Mouse (Mus musculus): ENCODE data around the gene Gstm3.

Gene Gstm3

DNA sequence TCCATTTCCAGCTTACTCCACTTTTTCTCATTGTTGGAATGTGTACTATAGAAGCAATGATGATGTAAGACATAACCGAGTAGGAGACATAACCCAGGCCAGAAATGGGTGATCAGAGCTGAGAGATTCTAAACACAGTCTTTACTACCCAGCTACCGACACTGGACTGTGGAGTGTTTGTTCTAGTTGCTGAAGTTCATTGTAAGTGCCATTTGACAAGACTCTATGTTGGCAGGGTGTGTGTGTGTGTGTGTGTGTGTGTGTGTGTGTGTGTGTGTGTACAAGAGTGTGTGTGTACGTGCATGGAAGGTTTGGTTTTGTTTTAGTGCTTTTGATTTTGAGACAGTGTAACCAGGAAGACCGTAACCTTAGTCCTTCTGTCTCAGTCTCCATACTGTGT, 39.4 kb downstream of the Gstm3 start:
- no peak for DNase-seq (ENCODE audit: low read depth, low spot score)

DNA sequence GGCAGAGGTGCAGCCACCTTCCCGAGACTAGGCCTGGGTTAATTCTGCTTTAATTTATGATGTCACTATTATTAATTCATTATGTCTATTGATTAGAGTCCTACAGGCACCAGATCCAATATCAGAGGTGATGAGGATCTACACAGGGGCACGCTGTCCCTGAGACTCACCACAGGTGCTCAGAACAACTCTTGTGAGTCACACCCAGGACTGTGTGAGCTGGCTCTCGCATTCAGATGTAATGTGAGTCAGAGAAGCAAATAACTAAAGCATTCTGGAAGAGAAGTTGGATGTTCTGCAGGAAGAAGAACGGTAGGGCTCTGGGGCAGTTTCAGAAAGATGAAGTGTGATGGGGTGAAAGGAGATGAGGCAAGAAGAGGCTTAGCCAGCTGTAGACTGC, 39.8 kb downstream of the Gstm3 start:
- no peak for DNase-seq (ENCODE audit: low read depth, low spot score)

DNA sequence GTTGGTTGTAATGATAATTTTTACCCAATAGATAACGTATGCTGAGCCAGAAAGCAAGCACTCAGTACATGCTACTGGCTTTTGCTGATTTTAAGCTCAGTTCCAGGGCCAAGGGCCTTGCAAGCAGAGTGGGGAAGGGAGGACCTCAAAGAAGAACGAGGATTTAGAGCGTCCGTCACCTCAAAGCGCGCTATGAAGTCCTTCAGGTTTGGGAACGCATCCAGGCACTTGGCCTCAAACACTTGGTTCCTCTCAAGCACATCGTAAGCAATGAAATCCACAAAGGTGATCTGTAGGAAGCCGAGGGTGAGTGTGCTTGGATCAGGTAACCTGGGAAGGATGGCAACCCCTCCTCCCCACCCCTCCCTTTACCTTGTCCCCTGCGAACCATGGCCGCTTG, 40.4 kb downstream of the Gstm3 start:
- DNase-seq (ENCODE audit: low read depth, low spot score) = no peak

DNA sequence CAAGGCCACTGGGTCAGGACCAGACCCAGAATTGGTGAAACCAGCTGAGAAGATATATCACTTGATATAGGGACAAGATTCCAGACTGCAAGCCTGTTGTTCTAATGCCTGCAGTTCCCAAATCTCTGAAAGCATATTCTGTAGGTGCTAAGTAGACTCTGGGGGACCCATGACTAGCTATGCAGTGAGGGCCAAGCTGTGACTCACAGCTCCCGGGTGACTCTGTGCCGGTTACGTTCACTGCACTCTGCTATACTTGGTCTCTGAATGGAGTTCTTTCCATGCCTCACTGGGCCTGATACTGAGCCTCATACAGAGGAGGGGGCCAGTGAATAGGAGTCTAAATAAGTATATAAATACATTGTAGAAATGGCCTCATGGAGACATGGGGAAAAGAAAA, 41.2 kb downstream of the Gstm3 start:
- DNase-seq (ENCODE audit: low read depth, low spot score) = no peak

DNA sequence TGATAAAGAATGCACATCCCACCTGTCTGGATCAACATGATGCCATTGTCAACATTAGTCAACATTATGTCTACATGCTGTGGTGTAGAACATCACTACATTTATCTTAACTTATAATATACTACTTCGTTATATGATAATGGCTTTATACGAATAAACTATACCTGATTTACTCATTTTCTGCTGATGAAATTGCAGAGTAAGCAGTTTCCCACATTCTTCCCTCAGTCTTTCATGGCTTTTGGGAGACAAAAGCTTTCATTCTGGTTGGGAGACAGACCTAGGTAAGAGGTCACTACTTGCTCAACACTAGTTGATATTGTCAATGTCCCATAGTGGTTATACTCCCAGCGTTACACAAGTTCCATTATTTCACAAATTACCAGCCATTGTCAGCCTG, 43.7 kb downstream of the Gstm3 start:
- DNase-seq (ENCODE audit: low read depth, low spot score) = no peak

DNA sequence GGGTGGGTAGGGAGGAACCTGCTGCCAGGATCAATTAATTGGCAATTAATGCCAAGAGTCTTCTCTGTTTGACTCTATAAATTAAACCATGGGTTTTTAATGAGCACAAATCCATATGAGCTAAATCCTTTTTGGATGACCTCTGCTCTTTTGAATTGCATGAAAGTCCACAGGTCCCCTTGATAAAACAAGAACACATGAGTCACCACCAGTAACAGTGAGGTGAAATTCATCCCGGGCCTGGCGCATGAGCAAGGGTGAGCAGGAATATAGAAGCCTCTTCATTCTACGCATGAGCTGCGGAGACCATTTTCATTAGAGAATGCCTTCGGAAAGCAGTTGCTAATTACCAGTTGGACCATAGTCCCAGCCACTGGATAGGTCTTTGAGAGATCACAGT, 48.7 kb downstream of the Gstm3 start:
- DNase-seq (ENCODE audit: low read depth, low spot score) = no peak

DNA sequence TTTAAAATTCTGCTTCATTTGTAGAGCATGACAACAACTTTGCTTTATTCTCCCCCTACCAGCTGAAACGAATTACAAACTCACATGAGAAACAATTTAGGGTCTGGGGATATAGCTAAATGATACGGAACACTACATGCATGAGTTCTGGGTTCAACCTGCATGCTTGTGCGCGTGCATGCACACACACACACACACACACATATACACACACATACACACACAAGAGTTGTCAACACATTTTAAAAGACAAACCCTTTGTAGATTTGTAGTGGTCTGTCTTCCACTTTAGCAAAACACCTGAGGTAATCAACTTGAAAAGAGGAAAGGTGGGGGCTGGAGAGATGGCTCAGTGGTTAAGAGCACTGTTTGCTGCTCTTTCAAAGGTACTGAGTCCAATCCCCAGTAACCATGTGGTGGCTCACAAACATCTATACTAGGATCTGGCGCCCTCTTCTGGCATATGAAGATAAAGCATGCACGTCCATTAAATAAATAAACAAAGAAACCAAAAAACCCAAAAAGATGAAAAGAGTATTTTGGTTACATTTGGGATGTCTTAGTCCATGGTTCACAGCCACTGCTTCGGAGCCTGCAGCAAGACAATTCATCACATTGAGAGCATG, 51.2 kb downstream of the Gstm3 start:
- DNase-seq (ENCODE audit: low read depth, low spot score) = peak; percentile 29

DNA sequence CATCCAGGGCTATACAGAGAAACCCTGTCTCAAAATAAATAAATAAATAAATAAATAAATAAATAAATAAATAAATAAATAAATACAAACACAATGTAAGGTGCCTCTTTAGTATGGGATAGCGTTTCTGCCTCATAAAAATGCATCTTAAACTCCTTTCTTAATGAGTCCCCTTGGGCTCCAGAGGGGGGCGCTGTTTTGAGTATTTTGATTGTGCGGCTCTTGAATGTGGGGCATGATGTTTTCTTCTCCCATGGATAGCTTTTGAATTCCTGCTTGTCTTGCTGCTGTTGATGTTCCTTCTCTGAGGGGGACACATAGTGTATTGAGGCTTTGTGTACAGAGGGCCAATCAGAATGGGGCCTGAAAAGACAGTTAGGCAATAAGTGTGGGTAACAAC, 52.0 kb downstream of the Gstm3 start:
- DNase-seq (ENCODE audit: low read depth, low spot score) = no peak

DNA sequence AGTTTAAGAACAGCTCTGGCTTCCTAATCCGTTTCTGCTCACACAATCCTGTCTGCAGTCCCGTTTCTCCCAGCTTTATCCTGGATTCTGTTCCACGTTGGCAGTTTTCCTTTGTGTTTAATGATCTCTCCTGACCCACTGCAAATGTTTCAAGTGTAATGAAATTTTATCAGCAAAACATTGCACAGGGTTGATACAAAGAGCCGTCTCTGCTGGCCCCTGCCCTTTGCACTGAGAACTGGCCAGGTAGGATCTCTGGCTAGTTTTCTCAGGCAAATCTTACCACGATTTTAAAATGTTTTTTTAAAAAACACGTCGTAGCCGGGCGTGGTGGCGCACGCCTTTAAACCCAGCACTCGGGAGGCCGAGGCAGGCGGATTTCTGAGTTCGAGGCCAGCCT, 52.4 kb downstream of the Gstm3 start:
- no peak for DNase-seq (ENCODE audit: low read depth, low spot score)
